Mouse (Mus musculus) effector memory CD4-positive, alpha-beta T cell, adult 5 months (primary cell): ENCODE measurements around the gene Hist1h2bg. TPM values are rescaled to one million over a fixed set of nuclear protein-coding genes. Genes with fewer than 3 reads are reported as not detected.

Source experiments
- polyA plus RNA-seq: library from polyadenylated mRNA; unstranded; fragments of 100-300 nt; shearing (Covaris generic); gene quantifications from one replicate; pipeline ENCODE4 v1.2.1, GENCODE M21; 2017

Gene Hist1h2bg
- 3.7 TPM for polyA plus RNA-seq

GRCm38 (mm10) chr13:23571022-23571503, at the start of gene Hist1h2bg, which contains the start of gene Hist1h2ae:
Gene Hist1h2bg, plus strand, starts transcription at chr13:23571396.
Gene Hist1h2ae, minus strand, starts transcription at chr13:23571220.

GRCm38 (mm10) chr13:23530901-23531875, 40.0 kb upstream of the Hist1h2bg start, which contains the start of gene Hist1h4h:
Gene Hist1h4h, plus strand, starts transcription at chr13:23531050.

DNA sequence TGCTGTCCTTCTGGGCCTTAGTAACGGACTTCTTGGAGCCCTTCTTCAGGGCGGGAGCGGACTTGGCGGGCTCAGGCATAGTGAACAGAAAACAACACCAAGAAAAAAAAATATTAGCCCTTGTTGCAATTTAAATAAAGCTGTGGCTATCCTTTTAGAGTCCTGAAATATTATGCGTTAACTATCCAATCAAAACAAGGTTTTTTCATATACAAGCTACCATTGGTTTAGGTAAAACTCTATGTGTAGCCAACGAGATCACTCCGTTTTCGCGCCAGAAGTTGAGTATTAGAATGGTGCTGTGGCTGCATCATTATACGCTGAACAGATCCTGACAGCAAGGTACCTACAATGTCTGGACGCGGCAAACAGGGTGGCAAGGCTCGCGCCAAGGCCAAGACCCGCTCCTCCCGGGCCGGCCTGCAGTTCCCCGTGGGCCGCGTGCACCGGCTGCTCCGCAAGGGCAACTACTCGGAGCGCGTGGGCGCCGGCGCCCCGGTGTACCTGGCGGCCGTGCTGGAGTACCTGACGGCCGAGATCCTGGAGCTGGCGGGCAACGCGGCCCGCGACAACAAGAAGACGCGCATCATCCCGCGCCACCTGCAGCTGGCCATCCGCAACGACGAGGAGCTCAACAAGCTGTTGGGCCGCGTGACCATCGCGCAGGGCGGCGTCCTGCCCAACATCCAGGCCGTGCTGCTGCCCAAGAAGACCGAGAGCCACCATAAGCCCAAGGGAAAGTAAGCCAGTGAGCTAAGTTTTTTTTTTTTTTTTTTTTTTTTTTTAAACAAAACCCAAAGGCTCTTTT, 37.4 kb upstream of the Hist1h2bg start, which contains the start of gene Hist1h2af:
Gene Hist1h2af (plus strand): TSS at position 347 of the 808 bp plus-strand sequence.

DNA sequence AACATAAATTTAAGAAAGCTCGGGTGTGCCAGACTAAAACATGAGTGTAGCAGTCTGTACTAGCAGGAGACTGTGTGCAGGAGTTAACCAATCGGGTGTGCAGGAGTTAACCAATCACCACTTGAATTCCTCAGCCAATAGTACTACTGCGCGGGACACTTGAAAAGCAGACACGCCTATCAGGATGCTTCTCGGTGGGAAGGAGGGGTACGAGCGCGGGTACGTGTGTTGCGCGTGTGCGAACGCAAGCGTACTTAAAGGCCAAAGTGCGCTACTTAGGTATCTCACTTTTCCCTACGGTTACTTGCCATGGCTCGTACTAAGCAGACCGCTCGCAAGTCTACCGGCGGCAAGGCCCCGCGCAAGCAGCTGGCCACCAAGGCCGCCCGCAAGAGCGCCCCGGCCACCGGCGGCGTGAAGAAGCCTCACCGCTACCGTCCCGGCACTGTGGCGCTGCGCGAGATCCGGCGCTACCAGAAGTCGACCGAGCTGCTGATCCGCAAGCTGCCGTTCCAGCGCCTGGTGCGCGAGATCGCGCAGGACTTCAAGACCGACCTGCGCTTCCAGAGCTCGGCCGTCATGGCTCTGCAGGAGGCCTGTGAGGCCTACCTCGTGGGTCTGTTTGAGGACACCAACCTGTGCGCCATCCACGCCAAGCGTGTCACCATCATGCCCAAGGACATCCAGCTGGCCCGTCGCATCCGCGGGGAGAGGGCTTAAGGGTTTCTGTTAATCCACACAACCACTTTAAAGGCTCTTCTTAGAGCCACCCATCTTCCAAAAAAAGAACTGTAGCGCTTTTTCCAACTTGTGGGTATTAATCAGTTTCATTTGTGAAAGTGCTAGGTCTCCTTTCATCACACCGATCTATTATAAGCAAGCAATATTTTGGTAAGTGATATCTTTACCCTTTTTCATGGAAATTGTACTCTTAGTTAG, 35.8 kb upstream of the Hist1h2bg start, which contains the start of gene Hist1h3g:
Gene Hist1h3g (plus strand): TSS at position 286 of the 939 bp plus-strand sequence.

DNA sequence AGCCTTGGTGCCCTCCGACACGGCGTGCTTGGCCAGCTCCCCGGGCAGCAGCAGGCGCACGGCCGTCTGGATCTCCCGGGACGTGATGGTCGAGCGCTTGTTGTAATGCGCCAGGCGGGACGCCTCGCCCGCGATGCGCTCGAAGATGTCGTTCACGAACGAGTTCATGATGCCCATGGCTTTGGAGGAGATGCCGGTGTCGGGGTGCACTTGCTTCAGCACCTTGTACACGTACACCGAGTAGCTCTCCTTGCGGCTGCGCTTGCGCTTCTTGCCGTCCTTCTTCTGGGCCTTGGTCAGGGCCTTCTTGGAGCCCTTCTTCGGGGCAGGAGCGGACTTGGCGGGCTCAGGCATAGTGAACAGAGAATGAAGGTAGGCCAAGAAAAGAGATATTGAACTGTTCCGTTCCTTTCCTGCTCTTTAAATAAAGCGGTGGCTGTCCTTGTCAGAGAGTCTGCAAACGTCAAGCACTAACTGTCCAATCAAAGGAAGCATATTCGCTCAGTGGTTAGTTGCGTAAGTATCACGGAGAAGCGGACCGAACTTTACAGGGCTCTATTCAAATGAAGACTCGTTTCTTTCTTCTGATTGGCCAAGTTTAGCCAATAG, 28.1 kb upstream of the Hist1h2bg start, which contains the start of gene Hist1h2bh:
Gene Hist1h2bh (minus strand): TSS at position 394 of the 609 bp plus-strand sequence.

DNA sequence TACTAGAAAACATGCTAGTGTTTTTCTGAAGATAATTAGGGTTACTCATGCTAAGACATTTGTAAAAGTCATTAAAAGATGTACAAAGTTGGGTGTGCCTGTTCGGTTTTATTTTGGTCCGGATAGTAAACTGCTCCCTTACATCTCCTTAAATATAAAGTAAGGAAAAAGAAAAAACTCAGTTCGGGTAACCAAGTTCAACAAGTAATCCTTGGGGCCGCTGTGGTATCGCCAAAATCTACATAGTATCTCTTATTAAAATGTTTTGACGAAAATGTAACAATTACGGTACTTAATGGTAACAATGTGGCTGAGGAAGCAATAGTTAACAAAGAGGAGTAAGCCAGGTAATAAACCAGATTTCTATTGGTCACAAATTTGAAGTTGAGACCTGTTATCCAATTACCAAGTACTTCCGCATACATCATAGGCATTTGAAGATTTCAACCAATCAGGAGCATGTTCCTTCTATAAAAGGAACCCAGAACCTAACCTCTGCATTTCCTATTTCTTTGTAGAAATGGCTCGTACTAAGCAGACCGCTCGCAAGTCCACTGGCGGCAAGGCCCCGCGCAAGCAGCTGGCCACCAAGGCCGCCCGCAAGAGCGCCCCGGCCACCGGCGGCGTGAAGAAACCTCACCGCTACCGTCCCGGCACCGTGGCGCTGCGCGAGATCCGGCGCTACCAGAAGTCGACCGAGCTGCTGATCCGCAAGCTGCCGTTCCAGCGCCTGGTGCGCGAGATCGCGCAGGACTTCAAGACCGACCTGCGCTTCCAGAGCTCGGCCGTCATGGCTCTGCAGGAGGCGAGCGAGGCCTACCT, 27.0 kb upstream of the Hist1h2bg start, which contains the start of gene Hist1h3f:
Gene Hist1h3f (plus strand): TSS at position 88 of the 822 bp plus-strand sequence.

GRCm38 (mm10) chr13:23551146-23551834, 19.9 kb upstream of the Hist1h2bg start, which contains the start of gene Hist1h4f:
Gene Hist1h4f, minus strand, starts transcription at chr13:23551648.

DNA sequence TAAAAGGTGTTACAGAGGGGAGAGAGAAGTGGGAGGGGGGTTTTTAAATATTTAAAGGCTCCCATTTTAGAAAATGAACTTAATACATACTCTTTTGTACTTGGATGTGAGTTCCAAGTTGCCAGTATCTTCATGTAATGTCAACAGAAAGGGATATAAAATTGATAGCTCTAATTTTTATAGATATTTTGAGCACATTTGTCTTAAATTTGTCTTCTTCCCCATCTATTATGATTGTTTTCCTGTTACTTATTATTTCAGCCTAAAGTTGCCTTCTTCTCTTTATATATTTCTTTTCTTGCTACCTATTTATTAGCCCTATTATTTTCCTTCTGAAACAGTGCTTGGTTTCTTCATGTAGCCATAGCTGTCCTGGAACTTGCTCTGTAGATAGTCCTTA, 18.2 kb upstream of the Hist1h2bg start, which contains the start of gene Hist1h1d:
Gene Hist1h1d (plus strand): TSS at position 301 of the 400 bp plus-strand sequence.

GRCm38 (mm10) chr13:23561883-23562659, 9.1 kb upstream of the Hist1h2bg start, which contains the start of gene Hist1h3e:
Gene Hist1h3e, minus strand, starts transcription at chr13:23562369.

DNA sequence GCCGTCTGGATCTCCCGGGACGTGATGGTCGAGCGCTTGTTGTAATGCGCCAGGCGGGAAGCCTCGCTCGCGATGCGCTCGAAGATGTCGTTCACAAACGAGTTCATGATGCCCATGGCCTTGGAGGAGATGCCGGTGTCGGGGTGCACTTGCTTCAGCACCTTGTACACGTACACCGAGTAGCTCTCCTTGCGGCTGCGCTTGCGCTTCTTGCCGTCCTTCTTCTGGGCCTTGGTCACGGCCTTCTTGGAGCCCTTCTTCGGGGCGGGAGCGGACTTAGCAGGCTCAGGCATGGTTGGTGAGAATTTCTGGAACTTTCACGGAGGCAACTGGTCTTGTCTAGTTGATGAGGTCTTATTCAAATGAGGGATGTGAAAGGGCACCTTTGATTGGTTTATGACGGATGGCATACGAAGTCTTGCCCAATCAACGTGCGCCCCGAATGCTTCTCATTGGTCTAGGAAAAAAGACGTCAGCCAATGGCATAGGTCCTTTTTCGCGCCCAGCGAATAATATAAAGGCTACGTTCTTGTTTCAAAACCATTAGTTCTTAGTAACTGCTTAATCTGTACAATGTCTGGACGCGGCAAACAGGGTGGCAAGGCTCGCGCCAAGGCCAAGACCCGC, 2.8 kb downstream of the Hist1h2bg start, which contains the start of the genes Hist1h2bf and Hist1h2ad:
Gene Hist1h2bf (minus strand): TSS at position 299 of the 627 bp plus-strand sequence.
Gene Hist1h2ad (plus strand): TSS at position 484 of the 627 bp plus-strand sequence.

DNA sequence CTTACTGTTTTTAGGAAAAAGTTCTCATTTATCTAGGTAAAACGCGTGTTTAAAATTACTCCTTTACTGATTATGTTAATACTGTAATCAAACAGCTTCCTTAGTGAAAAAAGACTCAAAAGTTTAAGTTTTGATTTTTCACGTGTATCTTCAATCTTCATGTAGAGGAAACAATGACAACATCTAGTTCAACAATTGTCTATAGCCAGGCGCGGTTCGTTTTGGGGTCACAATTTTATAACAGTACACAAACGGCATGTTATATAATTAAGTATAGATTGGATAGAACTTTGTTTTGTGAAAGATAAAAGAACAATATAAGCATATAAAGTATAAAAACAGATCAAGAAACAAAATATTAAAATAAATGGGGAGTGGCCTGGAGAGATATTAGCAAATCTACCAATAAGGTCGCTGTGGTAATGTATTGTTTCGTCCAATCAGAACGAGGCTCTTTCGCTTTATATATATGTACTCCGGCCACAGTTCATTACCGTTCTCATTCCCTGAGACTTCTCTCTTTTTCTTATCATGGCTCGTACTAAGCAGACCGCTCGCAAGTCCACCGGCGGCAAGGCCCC, 4.2 kb downstream of the Hist1h2bg start, which contains the start of gene Hist1h3d:
Gene Hist1h3d (plus strand): TSS at position 493 of the 581 bp plus-strand sequence.

GRCm38 (mm10) chr13:23581408-23582218, 10.4 kb downstream of the Hist1h2bg start, which contains the start of gene Hist1h4d:
Gene Hist1h4d, plus strand, starts transcription at chr13:23581598.

DNA sequence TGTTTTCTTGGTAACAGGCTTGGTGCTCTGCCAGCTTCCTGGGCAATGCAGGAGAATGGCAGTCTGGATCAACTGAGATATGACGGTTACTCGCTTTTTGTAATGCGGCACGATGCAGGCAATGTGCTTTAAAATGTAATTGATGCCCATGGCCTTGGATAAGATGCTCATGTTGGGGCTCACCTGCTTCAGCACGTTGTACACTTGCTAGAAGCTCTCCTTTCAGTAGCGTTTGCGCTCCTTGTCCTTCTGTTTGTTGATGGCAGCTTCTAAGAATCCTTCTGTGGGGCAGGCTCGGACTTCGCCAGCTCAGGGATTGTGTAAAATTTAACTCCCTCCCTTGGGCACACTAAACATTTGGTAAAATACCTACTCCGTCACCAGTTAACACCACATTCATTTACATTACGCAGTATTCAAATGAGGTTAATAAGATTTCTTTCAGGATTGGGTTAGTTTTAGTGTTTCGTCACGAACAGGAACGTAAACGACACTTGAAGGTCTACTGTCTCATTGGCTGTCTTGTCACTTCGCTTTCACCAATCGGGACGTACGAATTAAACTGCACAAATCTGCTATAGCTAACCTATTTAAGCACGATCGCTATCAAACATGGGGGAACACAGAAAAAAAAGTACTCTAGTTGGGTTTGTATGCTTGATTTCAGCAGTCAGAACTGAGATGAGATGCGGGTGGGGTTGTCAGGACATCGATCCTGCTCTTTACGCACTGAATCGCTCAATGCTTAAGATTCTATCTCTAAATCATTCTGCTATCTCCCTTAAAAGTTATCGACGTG, 49.7 kb downstream of the Hist1h2bg start, which contains the start of gene Hist1h2be:
Gene Hist1h2be (minus strand): TSS at position 392 of the 799 bp plus-strand sequence.

